Mouse (Mus musculus): ENCODE results near the gene Fer. TPM values are rescaled to one million over a fixed set of nuclear protein-coding genes. Genes with fewer than 3 reads are reported as not detected.
A peak's percentile ranks its signal among the peaks of the same experiment; 100 is the strongest.

Fer gene
- polyA plus RNA-seq, 1 experiment from 2014 or later = 32.2 TPM

DNA sequence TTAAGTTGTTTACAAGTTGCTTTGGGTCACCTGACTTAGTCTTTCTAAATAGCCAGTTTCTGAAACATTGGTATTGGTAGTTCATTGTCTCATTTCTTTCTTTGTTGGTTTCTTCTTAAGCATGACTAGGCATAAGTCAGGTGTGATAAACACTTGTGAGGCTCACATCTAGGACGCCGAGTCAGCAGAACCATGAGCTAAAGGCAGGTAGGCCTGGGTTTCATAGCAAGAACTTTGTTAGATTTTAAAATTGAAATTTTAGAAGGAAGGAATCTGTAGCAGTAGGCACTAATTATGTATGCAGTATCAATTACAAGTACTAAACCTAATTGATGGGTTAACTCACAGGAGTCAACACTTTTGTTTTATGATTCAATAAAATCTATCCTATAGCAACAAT is 83.9 kb downstream of the Fer start:
- ATAC-seq (ENCODE audit: insufficient read depth) = no peak
- DNase-seq = no peak
- Histone ChIP-seq H3K4me2 (no peak overlapping the region), H3K4me1 (ENCODE audit: insufficient read depth) (no peaks in the 10 kb centered on the region), H3K36me3 (ENCODE audit: insufficient read depth) (no peaks in the 10 kb centered on the region), H3K9me3 (ENCODE audit: low read depth, low read length) (no peaks in the 10 kb centered on the region), H3K27ac (ENCODE audit: low read depth) (no peak overlapping the region), H3K9ac (no peak overlapping the region), H3K27me3 (ENCODE audit: insufficient read depth, low read length) (no peaks in the 10 kb centered on the region), H3K4me3 (ENCODE audit: low read depth, low read length) (no peak overlapping the region)
- 94% methylated on average over 2 of the region's 2 CpGs for WGBS
- no peak for TF ChIP-seq CTCF (IDR thresholded peaks at IDR 0.05; ENCODE audit: low read depth)

GRCm38 (mm10) chr17:63948811-63949210 is 85.9 kb downstream of the Fer start:
- DNase-seq = no peak
- Histone ChIP-seq H3K4me3 (ENCODE audit: low read depth, low read length) (no peak overlapping the region), H3K27ac (ENCODE audit: low read depth) (no peak overlapping the region), H3K36me3 (ENCODE audit: insufficient read depth) (no peaks in the 10 kb centered on the region), H3K4me1 (ENCODE audit: insufficient read depth) (no peaks in the 10 kb centered on the region), H3K9me3 (ENCODE audit: low read depth, low read length) (no peaks in the 10 kb centered on the region), H3K9ac (no peak overlapping the region), H3K27me3 (ENCODE audit: insufficient read depth, low read length) (no peaks in the 10 kb centered on the region), H3K4me2 (no peak overlapping the region)
- no peak for TF ChIP-seq CTCF (IDR thresholded peaks at IDR 0.05; ENCODE audit: low read depth)
- ATAC-seq (ENCODE audit: insufficient read depth) = no peak
- whole genome bisulfite sequencing = 88% methylated on average over 4 of the region's 4 CpGs

DNA sequence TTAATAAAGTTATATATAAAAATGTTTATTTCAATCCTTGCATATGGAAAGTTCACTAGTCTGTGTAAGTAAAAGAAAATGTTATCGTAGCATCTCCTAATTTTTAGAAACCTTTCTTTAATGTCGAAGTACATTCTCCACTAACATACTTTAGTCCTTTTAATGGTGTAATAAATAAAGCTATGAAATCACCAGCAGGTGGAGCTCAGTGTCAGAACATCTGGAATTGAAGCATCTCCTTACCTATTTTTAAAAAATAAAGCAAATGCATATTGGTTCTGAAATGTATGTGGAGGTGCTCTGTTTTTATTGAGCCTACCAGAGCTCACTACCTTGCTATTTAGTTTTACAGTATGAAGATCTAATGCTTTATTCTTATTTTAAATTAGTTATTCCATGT is 88.6 kb downstream of the Fer start:
- no peak overlapping the region for H3K9ac ChIP-seq
- H3K36me3 ChIP-seq (ENCODE audit: insufficient read depth) = no peaks in the 10 kb centered on the region
- H3K4me1 ChIP-seq (ENCODE audit: insufficient read depth) = no peaks in the 10 kb centered on the region
- H3K4me2 ChIP-seq = no peak overlapping the region
- H3K9me3 ChIP-seq (ENCODE audit: low read depth, low read length) = no peaks in the 10 kb centered on the region
- ATAC-seq (ENCODE audit: insufficient read depth) (no peak), DNase-seq (peak; percentile 69)
- H3K27ac ChIP-seq (ENCODE audit: low read depth) = no peak overlapping the region
- H3K27me3 ChIP-seq (ENCODE audit: insufficient read depth, low read length) = no peaks in the 10 kb centered on the region
- 80% methylated on average over 2 of the region's 2 CpGs for WGBS
- peak; percentile 52 for TF ChIP-seq CTCF (IDR thresholded peaks at IDR 0.05; ENCODE audit: low read depth)
- no peak overlapping the region for H3K4me3 ChIP-seq (ENCODE audit: low read depth, low read length)

GRCm38 (mm10) chr17:63967091-63967490 is 104.2 kb downstream of the Fer start:
- no peaks in the 10 kb centered on the region for H3K36me3 ChIP-seq (ENCODE audit: insufficient read depth)
- no peaks in the 10 kb centered on the region for H3K27me3 ChIP-seq (ENCODE audit: insufficient read depth, low read length)
- H3K4me1 ChIP-seq (ENCODE audit: insufficient read depth) = no peaks in the 10 kb centered on the region
- H3K4me3 ChIP-seq (ENCODE audit: low read depth, low read length) = no peak overlapping the region
- no peak overlapping the region for H3K27ac ChIP-seq (ENCODE audit: low read depth)
- no peak for TF ChIP-seq CTCF (IDR thresholded peaks at IDR 0.05; ENCODE audit: low read depth)
- ATAC-seq (ENCODE audit: insufficient read depth) (no peak), DNase-seq (no peak)
- no peaks in the 10 kb centered on the region for H3K9me3 ChIP-seq (ENCODE audit: low read depth, low read length)
- no peak overlapping the region for H3K9ac ChIP-seq
- H3K4me2 ChIP-seq = no peak overlapping the region
- 85% methylated on average over 3 of the region's 3 CpGs for WGBS

DNA sequence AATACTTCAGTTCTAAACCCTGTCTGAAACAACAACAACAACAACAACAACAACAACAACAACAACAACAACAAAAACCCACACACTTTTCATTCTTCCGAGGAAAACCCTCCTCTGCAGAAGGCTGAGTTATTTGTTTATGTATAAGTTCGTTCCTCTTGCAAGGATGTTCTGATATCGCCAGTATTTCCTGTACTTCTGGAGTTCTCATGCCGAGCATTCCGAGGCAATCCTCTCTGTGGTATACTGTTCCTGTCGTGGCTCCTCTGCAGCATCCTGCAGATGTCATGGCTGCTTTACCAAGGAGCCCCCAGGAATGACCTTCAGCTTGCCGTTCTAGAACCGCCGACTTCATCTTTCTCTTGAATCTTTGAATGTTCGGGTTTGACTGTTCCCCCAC is 106.6 kb downstream of the Fer start:
- H3K36me3 ChIP-seq (ENCODE audit: insufficient read depth) = 0 out of 2 replicates have a peak, but pooled peaks cover 3% of the 10 kb centered on the region
- TF ChIP-seq CTCF (IDR thresholded peaks at IDR 0.05; ENCODE audit: low read depth) = no peak
- whole genome bisulfite sequencing = 41% methylated on average over 10 of the region's 10 CpGs

GRCm38 (mm10) chr17:63970239-63970638 is 107.4 kb downstream of the Fer start:
- H3K4me1 ChIP-seq (ENCODE audit: insufficient read depth) = no peaks in the 10 kb centered on the region
- H3K27ac ChIP-seq (ENCODE audit: low read depth) = no peak overlapping the region
- no peaks in the 10 kb centered on the region for H3K27me3 ChIP-seq (ENCODE audit: insufficient read depth, low read length)
- no peaks in the 10 kb centered on the region for H3K9me3 ChIP-seq (ENCODE audit: low read depth, low read length)
- 40% methylated on average over 5 of the region's 5 CpGs for WGBS
- ATAC-seq (ENCODE audit: insufficient read depth) = no peak
- no peak overlapping the region for H3K4me2 ChIP-seq
- DNase-seq = no peak
- H3K9ac ChIP-seq = no peak overlapping the region
- 0 out of 2 replicates have a peak, but pooled peaks cover 5% of the 10 kb centered on the region for H3K36me3 ChIP-seq (ENCODE audit: insufficient read depth)
- no peak overlapping the region for H3K4me3 ChIP-seq (ENCODE audit: low read depth, low read length)
- TF ChIP-seq CTCF (IDR thresholded peaks at IDR 0.05; ENCODE audit: low read depth) = no peak

More for the DNA sequence above, 106.6 kb downstream of the Fer start:
- no peak overlapping the region for H3K4me3 ChIP-seq (ENCODE audit: low read depth, low read length)
- no peak overlapping the region for H3K9ac ChIP-seq
- H3K4me1 ChIP-seq (ENCODE audit: insufficient read depth) = no peaks in the 10 kb centered on the region
- no peak overlapping the region for H3K27ac ChIP-seq (ENCODE audit: low read depth)
- H3K4me2 ChIP-seq = no peak overlapping the region
- ATAC-seq (ENCODE audit: insufficient read depth) (no peak), DNase-seq (peak; percentile 43)
- H3K9me3 ChIP-seq (ENCODE audit: low read depth, low read length) = no peaks in the 10 kb centered on the region
- H3K27me3 ChIP-seq (ENCODE audit: insufficient read depth, low read length) = no peaks in the 10 kb centered on the region

DNA sequence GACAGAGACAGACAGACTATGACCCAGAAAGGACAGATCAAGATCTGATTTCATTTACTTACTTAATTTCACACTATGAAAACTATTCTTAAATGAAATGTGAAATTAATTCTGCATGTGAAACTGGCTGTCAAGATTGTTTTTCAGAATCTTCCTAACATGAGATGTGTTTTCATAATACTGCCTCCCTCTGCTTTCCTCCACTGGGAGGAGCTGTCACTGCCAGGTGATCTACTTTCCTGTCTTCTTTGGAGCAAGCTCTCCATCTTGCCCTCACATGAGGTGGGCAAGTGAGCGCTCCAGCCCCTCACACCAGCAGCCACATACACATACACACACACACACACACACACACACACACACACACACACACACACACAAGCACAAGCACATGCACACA is 108.1 kb downstream of the Fer start:
- DNase-seq (no peak), ATAC-seq (ENCODE audit: insufficient read depth) (no peak)
- Histone ChIP-seq H3K4me1 (ENCODE audit: insufficient read depth) (no peaks in the 10 kb centered on the region), H3K9me3 (ENCODE audit: low read depth, low read length) (no peaks in the 10 kb centered on the region), H3K36me3 (ENCODE audit: insufficient read depth) (0 out of 2 replicates have a peak, but pooled peaks cover 5% of the 10 kb centered on the region), H3K4me3 (ENCODE audit: low read depth, low read length) (no peak overlapping the region), H3K9ac (no peak overlapping the region), H3K4me2 (no peak overlapping the region), H3K27me3 (ENCODE audit: insufficient read depth, low read length) (no peaks in the 10 kb centered on the region), H3K27ac (ENCODE audit: low read depth) (no peak overlapping the region)
- no peak for TF ChIP-seq CTCF (IDR thresholded peaks at IDR 0.05; ENCODE audit: low read depth)
- WGBS = 100% methylated on average over 1 of the region's 1 CpGs

DNA sequence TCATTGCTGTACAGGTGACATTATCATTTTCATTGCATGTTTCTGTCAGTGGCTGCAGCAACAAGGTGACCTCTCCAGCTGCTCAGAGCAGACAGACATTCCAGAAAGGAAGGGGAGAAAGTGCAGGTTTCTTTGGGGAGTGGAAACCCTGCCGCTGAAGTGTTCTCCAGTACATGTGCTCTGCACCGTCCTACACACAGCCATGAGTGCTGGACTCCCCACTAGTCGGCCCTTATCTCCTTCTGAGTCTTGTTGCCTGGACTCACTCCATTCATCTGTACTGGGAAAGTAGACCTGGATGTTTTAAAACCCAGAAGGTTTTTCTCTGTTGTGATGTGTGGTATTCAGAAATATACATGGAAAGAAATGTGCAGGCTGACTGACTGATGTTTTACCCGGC is 109.3 kb downstream of the Fer start:
- H3K4me3 ChIP-seq (ENCODE audit: low read depth, low read length) = no peak overlapping the region
- H3K9ac ChIP-seq = no peak overlapping the region
- H3K27me3 ChIP-seq (ENCODE audit: insufficient read depth, low read length) = no peaks in the 10 kb centered on the region
- H3K36me3 ChIP-seq (ENCODE audit: insufficient read depth) = 0 out of 2 replicates have a peak, but pooled peaks cover 5% of the 10 kb centered on the region
- H3K4me1 ChIP-seq (ENCODE audit: insufficient read depth) = no peaks in the 10 kb centered on the region
- no peak for ATAC-seq (ENCODE audit: insufficient read depth)
- DNase-seq = no peak
- WGBS = 44% methylated on average over 4 of the region's 4 CpGs
- H3K27ac ChIP-seq (ENCODE audit: low read depth) = no peak overlapping the region
- no peaks in the 10 kb centered on the region for H3K9me3 ChIP-seq (ENCODE audit: low read depth, low read length)
- no peak overlapping the region for H3K4me2 ChIP-seq
- TF ChIP-seq CTCF (IDR thresholded peaks at IDR 0.05; ENCODE audit: low read depth) = no peak
